Mouse (Mus musculus): Measurements from ENCODE around the gene Vars. TPM values are rescaled to one million over a fixed set of nuclear protein-coding genes. Genes with fewer than 3 reads are reported as not detected.

Vars gene
- polyA plus RNA-seq, 1 experiment from 2014 or later, result 124 TPM

- peak overlapping the region; percentile 12 for H3K9ac ChIP-seq (ENCODE audit: low read length)
- WGBS, result 79% methylated on average over 7 of the region's 7 CpGs
- peak overlapping the region; percentile 99 for H3K4me2 ChIP-seq (ENCODE audit: low read depth, severe bottlenecking)
- peak overlapping the region; percentile 54 for H3K4me3 ChIP-seq (ENCODE audit: low read depth, low read length)
- H3K36me3 ChIP-seq (ENCODE audit: control insufficient read depth, insufficient read depth, low read length), result no peaks in the 10 kb centered on the region
- no peak for DNase-seq (ENCODE audit: low spot score)
- no peak overlapping the region for H3K27ac ChIP-seq (replicated peaks; ENCODE audit: low read depth, low read length)
- no peak for ATAC-seq (ENCODE audit: insufficient number of reproducible peaks, low FRiP score, low TSS enrichment, low read depth)
- H3K27me3 ChIP-seq (ENCODE audit: control insufficient read depth, insufficient read depth, low read length), result no peaks in the 10 kb centered on the region
- no peaks in the 10 kb centered on the region for H3K9me3 ChIP-seq (ENCODE audit: control insufficient read depth, low read length)
- H3K4me1 ChIP-seq (ENCODE audit: control insufficient read depth, insufficient read depth, low read length), result peaks cover 20% of the 10 kb centered on the region
Observed at GRCm38 (mm10) chr17:35044904-35045806, 44.4 kb downstream of the Vars start.

DNA sequence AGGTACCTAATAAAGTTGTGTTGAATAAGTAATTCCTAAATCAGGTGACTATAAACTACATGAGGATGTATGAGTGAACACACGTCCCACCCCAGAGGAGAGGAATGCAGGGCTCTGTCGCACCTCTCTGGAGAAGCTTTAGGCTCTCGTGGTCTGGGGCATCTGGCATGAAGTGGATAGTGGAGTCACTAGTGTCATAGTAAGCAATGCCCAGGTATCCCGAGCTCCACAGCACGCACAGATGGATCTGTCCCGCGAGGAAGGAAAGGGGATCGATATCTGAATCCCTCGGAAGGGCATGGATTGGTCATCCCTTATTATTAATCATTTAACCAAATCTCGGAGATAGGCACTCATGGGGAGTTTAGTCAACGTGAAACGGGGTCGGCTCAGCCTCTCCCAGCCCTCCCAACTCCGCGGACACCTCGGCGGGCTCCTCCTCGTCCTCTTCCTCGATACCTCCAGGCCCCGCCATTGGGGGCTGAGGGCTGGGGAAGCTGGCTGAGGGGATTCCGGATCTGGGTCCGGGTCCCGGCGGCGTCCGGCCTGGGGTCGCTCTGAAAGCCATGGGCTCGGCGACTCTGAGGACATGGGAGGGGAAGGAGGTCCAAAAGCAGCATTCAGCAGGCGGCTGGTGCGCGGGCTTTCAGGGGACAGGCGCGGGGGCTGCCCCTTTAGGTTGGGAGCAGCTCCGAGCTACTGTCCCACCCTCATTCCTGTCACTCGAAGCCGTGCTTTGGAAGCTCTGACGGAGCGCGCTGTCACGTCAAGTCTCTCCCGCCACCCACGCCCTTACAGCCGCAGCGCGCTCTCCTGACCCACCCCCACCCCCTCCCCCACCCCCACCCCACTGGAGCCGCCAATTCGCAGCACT is 45.3 kb downstream of the Vars start:
- peak overlapping the region; percentile 87 for H3K9ac ChIP-seq (ENCODE audit: low read length)
- H3K27me3 ChIP-seq (ENCODE audit: control insufficient read depth, insufficient read depth, low read length), result no peaks in the 10 kb centered on the region
- no peaks in the 10 kb centered on the region for H3K9me3 ChIP-seq (ENCODE audit: control insufficient read depth, low read length)
- DNase-seq (ENCODE audit: low spot score) (no peak), ATAC-seq (ENCODE audit: insufficient number of reproducible peaks, low FRiP score, low TSS enrichment, low read depth) (0 out of 2 replicates have a peak, but pooled peaks have one; percentile 2)
- H3K36me3 ChIP-seq (ENCODE audit: control insufficient read depth, insufficient read depth, low read length), result no peaks in the 10 kb centered on the region
- H3K27ac ChIP-seq (replicated peaks; ENCODE audit: low read depth, low read length), result peak overlapping the region; percentile 63
- H3K4me2 ChIP-seq (ENCODE audit: low read depth, severe bottlenecking), result peak overlapping the region; percentile 99
- peak overlapping the region; percentile 54 for H3K4me3 ChIP-seq (ENCODE audit: low read depth, low read length)
- 7% methylated on average over 48 of the region's 48 CpGs for WGBS
- peaks cover 20% of the 10 kb centered on the region for H3K4me1 ChIP-seq (ENCODE audit: control insufficient read depth, insufficient read depth, low read length)

DNA sequence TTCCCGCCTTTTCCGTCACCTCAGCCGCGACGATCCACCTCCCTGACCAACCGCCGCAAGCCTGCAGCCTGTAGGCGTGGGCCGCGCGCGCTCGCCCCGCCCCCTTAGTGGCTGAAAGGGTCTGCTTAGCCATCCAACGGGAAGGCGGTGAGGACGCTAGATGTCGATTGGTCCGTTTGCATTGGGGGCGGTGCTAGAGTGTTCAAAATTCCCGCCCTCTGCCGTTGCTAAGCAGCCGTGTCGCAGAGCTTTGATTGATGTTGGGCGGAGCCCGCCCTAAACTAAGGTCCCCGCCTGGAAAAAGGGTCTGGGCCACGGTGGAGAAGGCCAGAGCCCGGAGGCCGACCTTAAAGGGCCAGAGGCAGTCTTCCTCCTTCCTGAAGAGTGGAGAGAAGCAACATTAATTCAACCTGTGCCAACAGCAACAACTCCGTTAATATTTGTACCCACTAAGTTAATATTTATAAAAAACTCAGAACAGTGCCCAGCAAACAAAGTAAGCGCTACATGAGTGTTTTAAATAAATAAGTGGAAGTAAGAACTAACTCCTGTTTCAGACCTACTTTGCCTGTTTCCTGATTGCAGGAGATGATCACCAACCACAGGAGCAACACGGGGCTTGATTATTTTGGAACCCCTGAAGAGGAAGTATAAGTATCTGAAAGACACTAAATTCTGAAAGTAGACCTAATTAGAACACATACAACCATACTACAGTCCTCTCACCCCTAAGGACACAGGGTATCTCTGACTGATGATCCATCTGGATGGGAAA is 46.1 kb downstream of the Vars start, which contains the start of gene Msh5:
Gene Msh5 (minus strand): TSS at position 65 of the 775 bp plus-strand sequence.
- H3K27ac ChIP-seq (replicated peaks; ENCODE audit: low read depth, low read length), result peak within 1 kb of the TSS; percentile 63
- no peaks in the 10 kb centered on the region for H3K36me3 ChIP-seq (ENCODE audit: control insufficient read depth, insufficient read depth, low read length)
- DNase-seq (ENCODE audit: low spot score) (peak; percentile 99), ATAC-seq (ENCODE audit: insufficient number of reproducible peaks, low FRiP score, low TSS enrichment, low read depth) (peak; percentile 96)
- peak within 1 kb of the TSS; percentile 87 for H3K9ac ChIP-seq (ENCODE audit: low read length)
- H3K9me3 ChIP-seq (ENCODE audit: control insufficient read depth, low read length), result no peaks in the 10 kb centered on the region
- no peaks in the 10 kb centered on the region for H3K27me3 ChIP-seq (ENCODE audit: control insufficient read depth, insufficient read depth, low read length)
- H3K4me3 ChIP-seq (ENCODE audit: low read depth, low read length), result peak within 1 kb of the TSS; percentile 54
- peaks cover 24% of the 10 kb centered on the region for H3K4me1 ChIP-seq (ENCODE audit: control insufficient read depth, insufficient read depth, low read length)
- H3K4me2 ChIP-seq (ENCODE audit: low read depth, severe bottlenecking), result peak within 1 kb of the TSS; percentile 99
- WGBS, result 3% methylated on average over 33 of the region's 33 CpGs

- 33% methylated on average over 1 of the region's 1 CpGs for WGBS
- peaks cover 28% of the 10 kb centered on the region for H3K4me1 ChIP-seq (ENCODE audit: control insufficient read depth, insufficient read depth, low read length)
- H3K9ac ChIP-seq (ENCODE audit: low read length), result no peak overlapping the region; the same call in 1 of the 2 replicates
- H3K36me3 ChIP-seq (ENCODE audit: control insufficient read depth, insufficient read depth, low read length), result peaks cover 1% of the 10 kb centered on the region; the same call in 1 of the 2 replicates
- H3K4me3 ChIP-seq (ENCODE audit: low read depth, low read length), result no peak overlapping the region
- H3K9me3 ChIP-seq (ENCODE audit: control insufficient read depth, low read length), result no peaks in the 10 kb centered on the region
- ATAC-seq (ENCODE audit: insufficient number of reproducible peaks, low FRiP score, low TSS enrichment, low read depth) (no peak), DNase-seq (ENCODE audit: low spot score) (no peak)
- H3K4me2 ChIP-seq (ENCODE audit: low read depth, severe bottlenecking), result no peak overlapping the region
- no peak overlapping the region; the same call in 1 of the 2 replicates for H3K27ac ChIP-seq (replicated peaks; ENCODE audit: low read depth, low read length)
- H3K27me3 ChIP-seq (ENCODE audit: control insufficient read depth, insufficient read depth, low read length), result no peaks in the 10 kb centered on the region
Observed at GRCm38 (mm10) chr17:35047688-35048087, 46.9 kb downstream of the Vars start.

GRCm38 (mm10) chr17:35048149-35048931 is 47.6 kb downstream of the Vars start:
- no peak overlapping the region for H3K27ac ChIP-seq (replicated peaks; ENCODE audit: low read depth, low read length)
- H3K27me3 ChIP-seq (ENCODE audit: control insufficient read depth, insufficient read depth, low read length), result no peaks in the 10 kb centered on the region
- H3K9ac ChIP-seq (ENCODE audit: low read length), result peak overlapping the region; percentile 38
- H3K9me3 ChIP-seq (ENCODE audit: control insufficient read depth, low read length), result no peaks in the 10 kb centered on the region
- DNase-seq (ENCODE audit: low spot score), result no peak
- peaks cover 5% of the 10 kb centered on the region for H3K36me3 ChIP-seq (ENCODE audit: control insufficient read depth, insufficient read depth, low read length)
- H3K4me1 ChIP-seq (ENCODE audit: control insufficient read depth, insufficient read depth, low read length), result peaks cover 28% of the 10 kb centered on the region
- ATAC-seq (ENCODE audit: insufficient number of reproducible peaks, low FRiP score, low TSS enrichment, low read depth), result no peak
- no peak overlapping the region; the same call in 1 of the 2 replicates for H3K4me2 ChIP-seq (ENCODE audit: low read depth, severe bottlenecking)
- H3K4me3 ChIP-seq (ENCODE audit: low read depth, low read length), result no peak overlapping the region
- WGBS, result 38% methylated on average over 11 of the region's 11 CpGs

- Histone ChIP-seq H3K4me3 (ENCODE audit: low read depth, low read length) (peak overlapping the region; percentile 71; the same call in 1 of the 2 replicates), H3K4me2 (ENCODE audit: low read depth, severe bottlenecking) (no peak overlapping the region), H3K9me3 (ENCODE audit: control insufficient read depth, low read length) (no peaks in the 10 kb centered on the region), H3K4me1 (ENCODE audit: control insufficient read depth, insufficient read depth, low read length) (peaks cover 28% of the 10 kb centered on the region), H3K36me3 (ENCODE audit: control insufficient read depth, insufficient read depth, low read length) (peaks cover 10% of the 10 kb centered on the region), H3K27me3 (ENCODE audit: control insufficient read depth, insufficient read depth, low read length) (no peaks in the 10 kb centered on the region), H3K9ac (ENCODE audit: low read length) (no peak overlapping the region), H3K27ac (replicated peaks; ENCODE audit: low read depth, low read length) (peak overlapping the region; percentile 87; the same call in 1 of the 2 replicates)
- ATAC-seq (ENCODE audit: insufficient number of reproducible peaks, low FRiP score, low TSS enrichment, low read depth) (no peak), DNase-seq (ENCODE audit: low spot score) (no peak)
- WGBS, result 73% methylated on average over 5 of the region's 5 CpGs
Observed at GRCm38 (mm10) chr17:35048932-35049440, 48.2 kb downstream of the Vars start.

DNA sequence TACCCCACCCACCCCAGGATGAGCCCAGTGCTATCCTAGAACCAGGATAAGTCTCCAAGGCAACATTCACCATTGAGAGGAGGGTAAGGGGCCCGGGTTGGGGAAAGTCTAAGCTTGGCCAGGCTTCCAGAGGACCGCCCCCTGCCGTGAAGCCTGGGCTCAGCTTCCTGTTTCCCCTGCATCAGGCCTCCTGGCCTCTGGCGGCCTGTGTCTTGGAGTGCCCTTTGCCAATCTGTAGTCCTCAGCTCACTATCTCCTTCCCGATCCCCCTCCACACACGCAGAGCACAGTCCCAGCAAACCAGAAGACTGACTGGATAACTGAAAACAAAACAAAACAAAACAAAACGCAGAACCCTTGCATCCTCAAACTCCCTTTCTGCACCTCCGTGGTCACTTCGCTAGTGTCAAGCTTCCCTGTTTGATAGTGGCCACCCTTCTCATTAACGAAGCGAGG is 48.8 kb downstream of the Vars start, which contains the start of gene Clic1:
Gene Clic1 (plus strand): TSS at position 406 of the 456 bp plus-strand sequence.
- peak; percentile 10; the same call in 1 of the 2 replicates for ATAC-seq (ENCODE audit: insufficient number of reproducible peaks, low FRiP score, low TSS enrichment, low read depth)
- Histone ChIP-seq H3K4me2 (ENCODE audit: low read depth, severe bottlenecking) (peak within 1 kb of the TSS; percentile 76), H3K4me3 (ENCODE audit: low read depth, low read length) (peak within 1 kb of the TSS; percentile 71), H3K27me3 (ENCODE audit: control insufficient read depth, insufficient read depth, low read length) (no peaks in the 10 kb centered on the region), H3K4me1 (ENCODE audit: control insufficient read depth, insufficient read depth, low read length) (peaks cover 28% of the 10 kb centered on the region), H3K27ac (replicated peaks; ENCODE audit: low read depth, low read length) (peak within 1 kb of the TSS; percentile 87), H3K36me3 (ENCODE audit: control insufficient read depth, insufficient read depth, low read length) (peaks cover 15% of the 10 kb centered on the region), H3K9ac (ENCODE audit: low read length) (peak within 1 kb of the TSS; percentile 79), H3K9me3 (ENCODE audit: control insufficient read depth, low read length) (no peaks in the 10 kb centered on the region)
- WGBS, result 2% methylated on average over 11 of the region's 11 CpGs
- DNase-seq (ENCODE audit: low spot score), result peak; percentile 85

Data from limb, embryonic 11.5 days (tissue).